Mouse (Mus musculus): ENCODE measurements around the gene Aff3. TPM values are rescaled to one million over a fixed set of nuclear protein-coding genes. Genes with fewer than 3 reads are reported as not detected.

Gene Aff3
- 8.5 and 9.3 TPM in 2 replicates for polyA plus RNA-seq (2015; fragmentation: Nextera tagmentation; extraction: Ambion mirVana)

DNA sequence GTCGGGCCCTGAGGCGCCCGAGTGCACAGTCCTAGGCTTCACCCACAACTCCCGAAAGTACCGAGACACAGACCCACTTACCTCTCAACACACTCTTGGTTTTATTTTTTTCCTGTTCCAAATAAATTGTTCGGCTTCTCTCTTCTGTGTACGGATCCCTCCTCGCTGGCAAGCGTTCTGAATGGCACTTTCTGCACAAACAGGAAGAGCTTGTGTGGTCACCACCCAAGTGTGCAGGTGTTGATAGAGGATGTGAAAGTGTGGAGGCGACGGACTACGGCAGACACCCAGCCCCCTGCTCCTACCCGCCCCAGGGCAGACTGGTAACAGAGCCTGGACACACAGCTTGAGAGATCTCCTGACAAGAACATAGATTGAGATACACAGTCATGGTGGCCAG lies at the start of gene Aff3:
TSS of gene Aff3 (minus strand) at position 179 of the 400 bp plus-strand sequence.
- Histone ChIP-seq H3K9ac (no peak within 1 kb of the TSS), H3K27ac (no peak within 1 kb of the TSS), H3K4me1 (replicated peaks) (peaks cover 8% of the 10 kb centered on the region; the same call in 1 of the 2 replicates), H3K4me2 (replicated peaks) (no peak within 1 kb of the TSS), H3K4me3 (replicated peaks) (no peak within 1 kb of the TSS), H3K9me3 (no peaks in the 10 kb centered on the region), H3K27me3 (replicated peaks) (no peaks in the 10 kb centered on the region), H3K36me3 (no peaks in the 10 kb centered on the region)
- WGBS = 77% methylated on average over 13 of the region's 13 CpGs
- no peak for ATAC-seq

DNA sequence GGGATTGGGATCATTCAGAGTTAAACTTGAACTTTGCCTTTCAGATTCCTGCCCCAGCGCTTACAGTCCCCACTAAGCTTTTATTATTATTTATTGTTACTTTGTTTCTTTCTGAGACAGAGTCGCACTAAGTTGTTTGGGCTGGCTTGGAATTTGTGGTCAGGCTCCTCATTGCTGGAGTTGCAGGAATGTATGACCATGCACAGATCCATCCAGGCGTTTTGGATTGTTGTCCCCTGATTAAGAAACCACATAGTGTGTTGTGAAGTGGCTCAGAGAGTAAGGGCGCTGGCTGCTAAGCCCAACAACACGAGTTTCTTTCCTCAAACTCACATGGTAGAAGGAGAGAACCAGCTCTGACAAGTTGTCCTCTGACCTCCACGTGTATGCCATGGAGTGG lies 35.9 kb upstream of the Aff3 start:
- Histone ChIP-seq H3K4me3 (replicated peaks) (no peak overlapping the region), H3K36me3 (no peaks in the 10 kb centered on the region), H3K4me2 (replicated peaks) (no peak overlapping the region), H3K4me1 (replicated peaks) (no peaks in the 10 kb centered on the region), H3K9me3 (no peaks in the 10 kb centered on the region), H3K27ac (no peak overlapping the region), H3K9ac (no peak overlapping the region), H3K27me3 (replicated peaks) (no peaks in the 10 kb centered on the region)
- WGBS = 61% methylated on average over 6 of the region's 6 CpGs
- no peak for ATAC-seq

DNA sequence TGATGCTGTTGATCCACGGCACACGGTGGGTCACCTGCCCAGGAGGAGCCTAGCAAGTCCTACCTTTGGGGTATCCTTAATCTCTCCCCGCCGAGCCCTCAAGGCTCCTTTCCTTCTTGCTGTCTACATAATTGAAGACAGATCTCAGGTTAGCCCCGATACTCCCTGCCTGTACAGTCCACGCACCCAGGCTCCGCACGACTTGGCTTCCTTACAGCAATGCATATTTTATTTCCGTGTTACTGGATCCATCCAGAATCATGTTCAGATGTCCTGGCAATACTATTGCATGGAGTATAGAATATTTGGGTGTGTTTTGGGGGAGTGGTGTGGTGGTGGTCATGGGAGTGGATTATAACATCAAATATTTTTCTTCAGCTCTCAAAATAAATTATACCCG lies 34.5 kb upstream of the Aff3 start:
- no peaks in the 10 kb centered on the region for H3K36me3 ChIP-seq
- H3K4me1 ChIP-seq (replicated peaks) = no peaks in the 10 kb centered on the region
- no peaks in the 10 kb centered on the region for H3K9me3 ChIP-seq
- H3K4me2 ChIP-seq (replicated peaks) = no peak overlapping the region
- ATAC-seq = no peak
- no peaks in the 10 kb centered on the region for H3K27me3 ChIP-seq (replicated peaks)
- no peak overlapping the region for H3K27ac ChIP-seq
- WGBS = 85% methylated on average over 10 of the region's 10 CpGs
- H3K4me3 ChIP-seq (replicated peaks) = no peak overlapping the region
- H3K9ac ChIP-seq = no peak overlapping the region

DNA sequence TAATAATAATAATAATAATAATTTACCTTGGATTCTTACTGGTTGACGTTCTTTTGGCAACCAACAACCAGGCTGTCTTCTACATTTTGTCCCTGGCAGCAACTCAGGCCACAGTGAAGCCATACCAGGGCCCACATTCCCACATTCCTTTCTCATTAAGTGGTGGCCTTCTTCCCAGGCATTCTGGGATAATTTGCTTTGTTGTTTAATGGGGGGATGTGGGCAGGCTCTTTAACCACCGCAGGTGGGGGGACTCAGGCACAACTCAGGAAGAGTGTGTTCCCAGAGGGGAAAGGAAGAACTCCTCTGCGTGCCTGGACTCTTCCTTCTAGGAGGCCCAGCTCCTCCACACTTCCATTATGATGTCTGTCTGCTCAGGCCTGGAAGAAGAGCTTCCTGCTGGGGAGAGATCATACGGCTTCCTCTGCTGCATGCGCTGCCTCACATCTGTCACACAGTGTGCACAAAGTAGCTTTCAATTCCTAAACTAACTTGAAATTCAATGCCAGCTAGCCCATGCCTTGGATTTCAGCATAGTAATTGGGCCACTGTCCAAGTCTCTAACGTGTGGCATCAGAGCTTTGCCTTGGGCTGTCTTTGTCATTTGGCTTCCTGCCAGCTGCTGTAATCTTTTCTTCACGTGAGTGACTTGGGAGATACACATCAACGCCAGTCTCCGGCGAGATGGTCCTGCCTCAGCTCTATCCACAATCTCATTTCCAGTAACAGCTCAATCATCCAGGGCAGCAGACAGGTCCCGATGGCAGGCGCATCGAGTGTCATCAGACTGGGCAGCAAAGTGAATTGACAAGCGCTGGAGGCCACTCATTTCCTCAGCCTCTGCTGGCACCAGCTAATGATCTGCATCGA lies 31.3 kb upstream of the Aff3 start:
- WGBS = 56% methylated on average over 15 of the region's 15 CpGs
- no peak overlapping the region for H3K4me3 ChIP-seq (replicated peaks)
- H3K27me3 ChIP-seq (replicated peaks) = no peaks in the 10 kb centered on the region
- no peak for ATAC-seq
- no peaks in the 10 kb centered on the region for H3K4me1 ChIP-seq (replicated peaks)
- H3K27ac ChIP-seq = no peak overlapping the region
- H3K4me2 ChIP-seq (replicated peaks) = no peak overlapping the region
- H3K9me3 ChIP-seq = no peaks in the 10 kb centered on the region
- H3K36me3 ChIP-seq = no peaks in the 10 kb centered on the region
- no peak overlapping the region for H3K9ac ChIP-seq

DNA sequence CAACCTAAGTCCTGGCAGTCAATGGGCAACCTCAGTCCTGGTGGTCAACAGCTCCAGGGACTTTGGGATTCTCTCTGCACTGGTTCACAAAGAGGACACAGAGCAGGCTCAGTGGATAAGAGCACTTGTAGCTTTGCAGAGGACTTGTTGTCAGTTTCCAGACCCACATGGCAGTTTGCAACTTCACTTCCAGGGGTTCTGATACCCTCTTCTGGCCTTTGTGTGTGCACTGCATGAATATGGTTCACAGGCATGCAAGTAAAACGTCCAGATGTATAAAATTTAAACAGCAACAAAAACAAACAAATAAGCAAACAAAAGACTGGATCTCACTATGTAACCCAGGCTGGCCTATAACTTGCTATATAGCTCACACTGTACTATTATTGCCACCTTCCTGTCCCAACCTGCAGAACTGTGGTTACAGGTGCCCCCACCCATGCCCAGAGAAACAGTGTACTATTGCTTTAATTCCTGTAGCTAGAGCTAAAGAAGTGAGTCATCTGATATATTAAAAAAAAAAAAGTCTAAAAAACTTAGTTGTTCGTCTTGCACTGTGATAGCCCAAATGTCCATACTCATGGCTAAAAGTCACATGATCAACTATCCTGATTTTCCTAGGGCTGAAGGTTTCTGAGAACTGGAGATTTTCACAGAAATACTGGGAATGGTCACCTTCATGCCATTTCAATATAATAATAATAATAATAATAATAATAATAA lies 30.5 kb upstream of the Aff3 start:
- no peaks in the 10 kb centered on the region for H3K4me1 ChIP-seq (replicated peaks)
- no peak overlapping the region for H3K4me2 ChIP-seq (replicated peaks)
- no peaks in the 10 kb centered on the region for H3K9me3 ChIP-seq
- 71% methylated on average over 2 of the region's 2 CpGs for WGBS
- no peak overlapping the region for H3K4me3 ChIP-seq (replicated peaks)
- H3K27me3 ChIP-seq (replicated peaks) = no peaks in the 10 kb centered on the region
- no peaks in the 10 kb centered on the region for H3K36me3 ChIP-seq
- H3K27ac ChIP-seq = no peak overlapping the region
- ATAC-seq = no peak
- H3K9ac ChIP-seq = no peak overlapping the region

DNA sequence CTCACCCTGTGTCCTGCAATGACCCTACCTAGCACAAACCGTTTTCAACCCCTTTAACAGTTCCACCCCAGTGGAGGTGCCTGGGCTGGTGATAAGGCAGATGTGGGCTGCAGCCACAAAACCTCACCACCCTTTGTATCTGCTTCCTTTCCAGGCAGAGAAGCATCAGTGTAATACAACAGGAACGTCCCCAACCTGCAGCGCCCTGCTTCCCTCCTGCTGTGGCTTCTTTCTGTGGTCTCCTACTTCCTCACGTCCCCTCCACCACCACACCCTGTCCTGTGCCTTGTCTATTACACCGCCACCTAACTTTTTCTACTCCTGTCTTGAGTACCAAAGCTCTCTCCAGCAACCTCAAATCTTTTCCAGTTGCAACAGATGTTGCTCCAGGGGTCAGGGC lies 29.4 kb upstream of the Aff3 start:
- no peaks in the 10 kb centered on the region for H3K4me1 ChIP-seq (replicated peaks)
- no peak for ATAC-seq
- no peaks in the 10 kb centered on the region for H3K9me3 ChIP-seq
- H3K27ac ChIP-seq = no peak overlapping the region
- H3K36me3 ChIP-seq = no peaks in the 10 kb centered on the region
- H3K4me3 ChIP-seq (replicated peaks) = no peak overlapping the region
- WGBS = 69% methylated on average over 5 of the region's 5 CpGs
- H3K4me2 ChIP-seq (replicated peaks) = no peak overlapping the region
- H3K9ac ChIP-seq = no peak overlapping the region
- no peaks in the 10 kb centered on the region for H3K27me3 ChIP-seq (replicated peaks)

DNA sequence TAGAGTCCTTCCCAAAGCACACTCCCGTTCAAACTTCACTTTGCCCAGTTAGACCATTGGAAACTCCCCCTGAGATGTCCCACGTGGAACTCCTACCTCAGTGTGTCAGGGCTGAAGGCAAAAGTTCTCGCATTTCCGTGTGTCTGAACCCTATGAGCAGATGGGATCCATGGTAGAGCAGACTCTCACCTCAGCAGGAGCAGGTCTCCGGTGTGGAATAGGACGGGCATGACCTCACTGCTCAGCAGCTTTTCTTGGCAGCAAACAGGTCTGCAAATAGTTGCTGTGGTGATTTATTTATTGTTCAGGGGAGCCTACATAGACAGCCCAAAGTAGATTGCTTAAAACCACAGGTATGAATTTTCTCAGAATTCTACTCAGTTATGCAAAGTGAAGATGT lies 25.7 kb upstream of the Aff3 start:
- H3K27ac ChIP-seq = no peak overlapping the region
- no peak overlapping the region for H3K9ac ChIP-seq
- H3K36me3 ChIP-seq = no peaks in the 10 kb centered on the region
- WGBS = 75% methylated on average over 6 of the region's 6 CpGs
- H3K27me3 ChIP-seq (replicated peaks) = no peaks in the 10 kb centered on the region
- H3K9me3 ChIP-seq = no peaks in the 10 kb centered on the region
- H3K4me2 ChIP-seq (replicated peaks) = no peak overlapping the region
- no peaks in the 10 kb centered on the region for H3K4me1 ChIP-seq (replicated peaks)
- no peak overlapping the region for H3K4me3 ChIP-seq (replicated peaks)
- no peak for ATAC-seq

DNA sequence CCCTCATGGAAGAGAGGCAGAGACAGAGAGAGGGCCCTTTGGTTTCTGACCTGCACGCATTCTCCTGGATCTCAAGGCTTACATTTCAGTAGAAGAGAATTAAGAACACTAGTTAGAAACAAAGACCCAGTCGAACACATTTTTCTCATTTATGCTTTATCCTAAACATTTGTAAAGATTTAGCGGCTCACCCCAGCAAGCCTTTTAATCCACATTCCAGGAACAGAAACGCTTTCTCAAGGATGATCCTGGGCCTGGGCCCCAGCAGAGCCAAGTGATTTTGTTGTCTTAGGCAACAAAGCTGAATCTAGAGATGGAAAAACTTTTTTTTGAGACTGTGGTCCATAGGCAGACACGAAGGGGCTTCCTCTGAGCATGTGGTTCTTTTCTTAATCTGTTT lies 23.5 kb upstream of the Aff3 start:
- ATAC-seq = no peak
- H3K9me3 ChIP-seq = no peaks in the 10 kb centered on the region
- no peaks in the 10 kb centered on the region for H3K36me3 ChIP-seq
- no peak overlapping the region for H3K9ac ChIP-seq
- H3K4me2 ChIP-seq (replicated peaks) = no peak overlapping the region
- no peaks in the 10 kb centered on the region for H3K4me1 ChIP-seq (replicated peaks)
- no peak overlapping the region for H3K4me3 ChIP-seq (replicated peaks)
- 58% methylated on average over 5 of the region's 5 CpGs for WGBS
- H3K27me3 ChIP-seq (replicated peaks) = no peaks in the 10 kb centered on the region
- H3K27ac ChIP-seq = no peak overlapping the region

DNA sequence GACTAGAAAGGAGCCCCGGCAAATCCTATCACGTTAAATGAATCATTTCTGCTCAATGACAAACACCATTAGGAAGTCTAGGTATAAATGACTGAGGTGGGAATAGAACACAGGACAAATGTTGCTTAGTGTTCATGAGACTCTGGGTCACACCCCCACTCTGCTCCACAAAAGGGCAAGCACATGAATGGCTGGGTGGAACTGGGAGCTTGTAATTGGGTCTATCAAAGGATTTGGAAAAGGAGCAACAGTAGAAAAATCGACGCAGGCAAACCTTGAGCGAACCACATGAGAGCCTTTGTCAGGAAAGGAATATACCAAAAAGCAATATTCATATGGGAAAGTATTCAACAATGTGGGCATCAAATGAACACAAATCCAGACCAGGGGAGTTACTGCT lies 21.0 kb upstream of the Aff3 start:
- 92% methylated on average over 5 of the region's 5 CpGs for WGBS
- Histone ChIP-seq H3K9me3 (no peaks in the 10 kb centered on the region), H3K4me2 (replicated peaks) (no peak overlapping the region), H3K36me3 (no peaks in the 10 kb centered on the region), H3K27me3 (replicated peaks) (no peaks in the 10 kb centered on the region), H3K27ac (no peak overlapping the region), H3K4me1 (replicated peaks) (no peaks in the 10 kb centered on the region), H3K4me3 (replicated peaks) (no peak overlapping the region), H3K9ac (no peak overlapping the region)
- no peak for ATAC-seq

DNA sequence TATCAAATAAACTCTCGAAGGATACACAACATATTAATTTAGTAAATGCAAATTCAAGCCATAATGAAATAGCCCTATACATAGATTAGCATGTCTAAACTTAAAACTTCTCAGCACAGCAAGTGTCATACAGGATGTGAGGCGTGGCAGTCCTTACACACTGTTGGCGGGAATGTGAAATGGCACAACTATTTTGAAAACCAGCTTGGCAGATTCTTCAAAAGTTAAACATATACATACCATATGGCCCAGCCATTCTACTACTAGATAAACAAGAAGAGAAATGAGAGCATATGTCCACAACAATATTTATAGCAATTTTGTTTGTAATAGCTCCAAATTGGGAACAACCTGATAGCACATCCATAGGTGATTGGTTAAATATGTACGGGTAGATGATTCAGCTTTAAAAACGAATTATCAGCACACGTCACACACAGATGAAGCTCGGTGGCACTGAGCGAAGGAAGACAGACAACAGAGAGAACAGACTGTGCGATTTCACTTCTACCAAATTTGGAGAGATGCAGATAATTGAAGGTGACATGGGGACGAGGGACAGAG lies 18.5 kb upstream of the Aff3 start:
- Histone ChIP-seq H3K9ac (no peak overlapping the region), H3K9me3 (no peaks in the 10 kb centered on the region), H3K36me3 (no peaks in the 10 kb centered on the region), H3K4me1 (replicated peaks) (no peaks in the 10 kb centered on the region), H3K4me2 (replicated peaks) (no peak overlapping the region), H3K4me3 (replicated peaks) (no peak overlapping the region), H3K27ac (no peak overlapping the region), H3K27me3 (replicated peaks) (no peaks in the 10 kb centered on the region)
- 82% methylated on average over 10 of the region's 10 CpGs for WGBS
- no peak for ATAC-seq

DNA sequence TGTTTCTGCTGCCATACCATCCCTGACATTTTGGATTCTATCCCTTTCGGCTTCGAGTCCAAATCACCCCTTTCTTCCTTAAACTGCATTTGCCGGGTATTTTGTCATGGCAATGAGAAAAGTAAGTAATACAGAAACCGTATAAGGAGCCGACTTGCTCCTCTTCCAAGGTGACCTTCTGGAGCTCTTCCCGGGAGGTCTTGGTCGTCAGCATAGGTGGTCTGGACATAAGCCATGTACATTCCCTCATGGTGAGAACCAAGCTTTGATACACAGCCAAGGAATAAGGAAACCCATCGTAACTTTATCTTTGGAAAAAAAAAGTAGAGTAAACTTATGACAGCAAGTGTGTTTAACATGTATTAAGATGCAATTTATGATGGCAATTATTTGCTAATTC lies 15.1 kb upstream of the Aff3 start:
- WGBS = 60% methylated on average over 8 of the region's 8 CpGs
- ATAC-seq = no peak
- Histone ChIP-seq H3K4me2 (replicated peaks) (no peak overlapping the region), H3K4me3 (replicated peaks) (no peak overlapping the region), H3K27me3 (replicated peaks) (no peaks in the 10 kb centered on the region), H3K9me3 (no peaks in the 10 kb centered on the region), H3K27ac (no peak overlapping the region), H3K9ac (no peak overlapping the region), H3K4me1 (replicated peaks) (no peaks in the 10 kb centered on the region), H3K36me3 (no peaks in the 10 kb centered on the region)

DNA sequence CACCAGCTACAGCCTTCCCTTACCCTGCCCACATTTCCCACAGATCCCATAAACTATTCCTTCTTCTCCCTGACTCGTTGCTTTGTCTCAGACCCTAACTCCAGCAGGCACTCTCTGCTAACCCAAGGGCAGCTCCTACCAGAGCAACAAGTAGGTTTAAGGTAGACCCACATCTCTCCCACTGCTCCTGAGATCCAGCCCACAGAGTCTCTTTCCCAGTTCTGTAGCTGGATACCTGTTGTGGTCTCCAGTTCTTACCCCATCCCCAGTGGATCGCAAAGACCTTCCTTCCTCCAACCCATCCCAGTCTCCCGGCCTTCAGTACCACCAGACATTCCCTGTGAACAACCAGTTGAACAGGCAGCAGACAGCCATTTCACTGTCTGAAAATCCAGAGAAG lies 7.0 kb upstream of the Aff3 start:
- Histone ChIP-seq H3K27me3 (replicated peaks) (no peaks in the 10 kb centered on the region), H3K36me3 (no peaks in the 10 kb centered on the region), H3K9ac (no peak overlapping the region), H3K9me3 (no peaks in the 10 kb centered on the region), H3K4me2 (replicated peaks) (no peak overlapping the region), H3K4me3 (replicated peaks) (no peak overlapping the region), H3K4me1 (replicated peaks) (no peaks in the 10 kb centered on the region), H3K27ac (no peak overlapping the region)
- no peak for ATAC-seq
- 71% methylated on average over 3 of the region's 3 CpGs for WGBS

Data from intestine, embryonic 15.5 days (tissue).